Mouse (Mus musculus) adrenal gland, adult (tissue): Measurements from ENCODE around the gene Rab5if.
"Not testable (repeated sequence)": the region's sequence is repeated elsewhere in the genome, so short reads cannot be mapped to it uniquely, and the experiment has no call there.

Experiments used
- DNase-seq, 2 experiments: peaks; one replicate each; pipeline ENCODE4 v3.0.0; 2022 to 2023; ENCODE audit warnings: low spot score in 1 of 2; ENCODE audit not compliant: inconsistent age in 2 of 2

The Rab5if gene

GRCm38 (mm10) chr2:156862772-156863486 lies at the start of gene Rab5if:
Rab5if (plus strand) TSS chr2:156863128.
- DNase-seq, result peak; percentile 99

GRCm38 (mm10) chr2:156814344-156814801 lies 48.6 kb upstream of the Rab5if start:
- DNase-seq, result no peak

DNA sequence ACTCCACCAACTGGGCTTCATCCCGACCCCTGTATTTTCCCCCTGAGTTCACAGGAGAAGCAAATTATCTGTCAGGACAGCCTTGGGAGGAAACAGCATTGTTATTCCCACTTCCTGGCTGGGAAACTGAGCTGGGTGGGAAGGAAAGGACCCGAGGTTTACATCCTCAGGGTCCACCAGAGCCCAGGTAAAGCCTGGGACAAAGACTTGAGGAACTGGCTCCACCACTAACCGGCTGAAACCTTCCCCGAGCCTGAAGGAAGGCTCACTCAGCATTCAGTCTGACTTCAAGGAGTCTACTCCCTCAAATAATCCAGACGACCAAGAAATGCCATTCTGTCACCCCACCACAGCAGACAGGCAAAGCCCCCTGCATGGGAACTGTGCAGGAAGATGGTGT lies 48.0 kb upstream of the Rab5if start:
- no peak for DNase-seq

DNA sequence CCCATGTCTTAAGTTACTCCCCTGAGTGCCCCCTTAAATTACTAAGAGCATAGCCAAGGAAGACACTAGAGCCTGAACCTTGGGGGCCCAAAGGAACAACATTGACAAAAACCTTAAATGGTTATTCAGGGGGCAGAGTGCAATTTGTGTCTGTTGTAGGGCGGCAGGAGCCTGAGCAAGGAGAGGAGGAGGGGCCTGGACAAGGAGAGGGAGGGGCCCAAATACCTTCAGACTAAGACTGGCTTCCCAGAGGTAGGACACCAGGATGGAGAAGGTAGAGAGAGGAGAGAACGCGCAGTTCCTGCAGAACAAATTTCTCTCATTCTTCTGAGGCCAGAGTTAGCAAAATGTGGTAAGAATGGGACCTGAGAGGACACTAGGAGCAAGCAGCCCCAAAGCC lies 47.5 kb upstream of the Rab5if start:
- DNase-seq, result no peak

- no peak for DNase-seq
Observed at GRCm38 (mm10) chr2:156816116-156816515, 46.8 kb upstream of the Rab5if start.

- not testable (repeated sequence) for DNase-seq
Observed at GRCm38 (mm10) chr2:156825128-156825527, 37.8 kb upstream of the Rab5if start.

DNA sequence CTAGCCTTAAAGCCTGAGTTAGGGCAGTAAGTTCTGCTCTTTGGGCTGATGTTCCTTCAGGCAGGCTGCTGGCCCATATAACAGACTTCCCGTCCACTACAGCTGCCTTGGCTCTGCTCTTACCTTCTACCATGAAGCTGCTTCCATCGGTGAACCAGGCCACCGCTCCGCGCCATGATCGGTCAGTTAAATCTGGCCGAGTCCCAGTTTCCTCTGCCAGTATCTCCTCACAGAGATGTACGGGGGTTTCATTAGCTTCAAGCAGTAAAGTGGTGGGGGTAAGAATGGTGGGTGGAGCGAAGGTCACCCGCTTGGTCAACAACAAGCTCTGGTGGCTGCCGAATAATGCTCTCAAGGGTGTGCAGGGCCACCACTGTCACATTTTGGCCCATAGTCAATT lies 28.6 kb upstream of the Rab5if start:
- DNase-seq, result no peak

DNA sequence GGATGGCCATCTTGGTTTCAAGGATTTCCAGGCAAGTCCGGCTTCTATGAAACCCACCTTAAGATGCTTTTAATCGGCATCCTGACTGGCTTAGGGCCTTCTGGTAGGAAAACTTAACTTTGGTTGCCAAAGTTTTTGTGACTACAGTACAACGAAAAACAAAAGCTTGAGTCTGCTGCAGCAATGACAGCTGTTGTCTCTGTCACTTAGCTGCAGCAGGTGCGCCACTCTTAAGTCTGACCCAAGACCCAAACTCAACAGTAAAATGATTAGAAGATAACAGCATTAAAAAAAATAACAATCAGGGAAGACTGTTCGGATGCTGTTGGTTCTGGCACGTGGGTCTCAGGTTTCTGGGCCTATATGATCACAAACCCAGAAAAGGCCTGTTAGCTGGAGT lies 24.1 kb upstream of the Rab5if start:
- DNase-seq, result no peak

GRCm38 (mm10) chr2:156839319-156840191 lies 23.4 kb upstream of the Rab5if start, which contains the start of gene Tgif2:
Tgif2 (plus strand) TSS chr2:156840007.
- peak; percentile 50 to 80 for DNase-seq

- peak; percentile 30 to 69 for DNase-seq
Observed at GRCm38 (mm10) chr2:156840301-156841027, 22.5 kb upstream of the Rab5if start.

- DNase-seq, result peak; percentile 53 to 77
Observed at GRCm38 (mm10) chr2:156841028-156841840, 21.7 kb upstream of the Rab5if start.

- DNase-seq, result peak; percentile 62 to 87
Observed at GRCm38 (mm10) chr2:156841841-156842706, 20.9 kb upstream of the Rab5if start.

GRCm38 (mm10) chr2:156842711-156843110 lies 20.2 kb upstream of the Rab5if start:
- DNase-seq, result no peak

GRCm38 (mm10) chr2:156843331-156843730 lies 19.6 kb upstream of the Rab5if start:
- no peak for DNase-seq

GRCm38 (mm10) chr2:156844715-156845114 lies 18.2 kb upstream of the Rab5if start:
- DNase-seq, result no peak

GRCm38 (mm10) chr2:156847653-156848052 lies 15.3 kb upstream of the Rab5if start:
- peak in 1 of 2 experiments; percentile 53 for DNase-seq

DNA sequence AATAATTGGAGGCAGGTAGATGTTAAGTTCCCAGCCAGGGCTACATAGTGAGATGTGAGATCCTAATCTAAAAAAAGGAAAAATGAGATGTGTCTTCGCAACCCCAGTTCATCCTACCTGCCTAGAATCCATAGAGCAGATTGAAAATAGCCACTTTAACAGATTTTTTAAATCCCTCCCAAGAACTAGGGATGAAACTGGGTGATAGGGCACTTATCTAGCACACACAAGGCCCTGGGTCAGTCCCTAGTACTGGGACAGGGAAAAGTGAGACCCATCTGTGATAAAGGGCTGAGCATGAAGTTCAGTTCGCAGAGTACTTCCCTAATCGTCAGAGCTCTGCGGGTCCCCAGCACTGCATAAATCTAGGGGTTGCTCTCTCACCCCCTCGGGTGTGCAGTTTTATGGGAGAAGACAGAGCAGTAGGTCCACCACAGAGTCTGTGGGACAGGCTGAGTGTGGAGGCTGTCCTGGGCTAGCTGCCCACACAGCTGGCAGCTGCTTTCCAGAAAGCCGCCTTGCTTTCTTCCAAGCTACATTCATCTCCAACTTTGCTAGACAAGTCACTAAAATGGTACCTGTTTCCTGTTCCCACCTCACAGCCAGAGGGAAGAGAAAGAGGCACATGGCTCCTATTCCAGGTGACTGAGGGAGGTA lies 14.3 kb upstream of the Rab5if start:
- no peak for DNase-seq

- no peak for DNase-seq
Observed at GRCm38 (mm10) chr2:156850505-156850904, 12.4 kb upstream of the Rab5if start.

- not testable (repeated sequence) for DNase-seq
Observed at GRCm38 (mm10) chr2:156853584-156853983, 9.3 kb upstream of the Rab5if start.
